Mouse (Mus musculus): ENCODE results near the gene Olfr788.

DNA sequence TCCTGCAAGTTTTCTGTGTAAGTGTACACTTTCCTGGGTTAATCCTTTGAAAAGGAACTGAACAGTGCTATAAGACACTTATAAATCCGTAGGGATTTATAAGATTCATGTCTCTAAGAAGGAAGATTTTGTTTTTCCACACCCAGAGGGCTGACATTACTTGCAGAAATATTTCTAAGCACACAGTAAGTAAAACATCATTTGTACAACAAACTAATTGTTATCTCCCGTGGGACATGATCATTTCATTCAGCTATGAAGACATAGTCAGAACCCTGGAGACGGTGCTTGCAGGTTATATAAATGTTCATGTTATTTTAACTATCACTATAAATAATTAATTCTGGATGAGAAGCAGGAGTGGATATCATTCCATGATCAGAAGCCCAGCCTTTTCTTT lies 50.7 kb downstream of the Olfr788 start, which contains the start of gene Olfr791:
- TF ChIP-seq CTCF (IDR thresholded peaks at IDR 0.05; ENCODE audit: low read depth, low read length): no peak
- TF ChIP-seq TAL1 (conservative IDR thresholded peaks at IDR 0.05; ENCODE audit: low read depth, low read length): no peak
